Mouse (Mus musculus) bone marrow, adult 2 months (tissue): ENCODE measurements around the gene Ccdc173.

ENCODE experiments used
- CTCF ChIP-seq: fragments of 200-500 bp; IDR thresholded peaks from 2 replicates; pipeline ENCODE4 v1.5.1; 2011; ENCODE audit warnings: low read length, control low read depth; ENCODE audit not compliant: control insufficient read depth, insufficient read depth
- POLR2A ChIP-seq: fragments of 200-500 bp; IDR thresholded peaks from 2 replicates; pipeline ENCODE4 v1.6.1; 2011; ENCODE audit warnings: low read depth, mild to moderate bottlenecking, control low read depth, low read length, borderline replicate concordance; ENCODE audit not compliant: control insufficient read depth

DNA sequence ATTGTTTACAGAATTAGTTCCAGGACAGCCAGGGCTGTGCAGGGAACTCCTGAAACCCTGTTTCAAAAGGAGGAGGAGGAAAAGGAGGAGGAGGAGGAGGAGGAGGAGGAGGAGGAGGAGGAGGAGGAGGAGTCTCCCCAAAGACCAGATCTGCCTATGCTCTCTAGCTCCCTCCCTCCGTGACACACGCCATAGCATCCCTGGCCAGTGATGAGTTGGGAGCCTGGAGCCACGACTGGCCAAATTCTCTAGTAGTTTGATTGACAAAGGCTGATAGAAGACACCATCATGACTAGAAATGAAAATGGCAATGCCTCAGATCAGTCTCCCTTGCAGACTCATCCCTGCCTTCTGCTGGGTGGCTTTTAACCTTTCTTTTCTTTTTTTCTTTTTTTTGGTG, 48.6 kb upstream of the Ccdc173 start:
- TF ChIP-seq CTCF = peak; percentile 34; the same call in 1 of the 2 replicates
- no peak for TF ChIP-seq POLR2A
